Mouse (Mus musculus): ENCODE measurements around the gene Ifitm6. TPM values are rescaled to one million over a fixed set of nuclear protein-coding genes. Genes with fewer than 3 reads are reported as not detected.
"Not testable (repeated sequence)": the region's sequence is repeated elsewhere in the genome, so short reads cannot be mapped to it uniquely, and the experiment has no call there.

The Ifitm6 gene
- total RNA-seq, 2 experiments from 2014 or later: not detected

DNA sequence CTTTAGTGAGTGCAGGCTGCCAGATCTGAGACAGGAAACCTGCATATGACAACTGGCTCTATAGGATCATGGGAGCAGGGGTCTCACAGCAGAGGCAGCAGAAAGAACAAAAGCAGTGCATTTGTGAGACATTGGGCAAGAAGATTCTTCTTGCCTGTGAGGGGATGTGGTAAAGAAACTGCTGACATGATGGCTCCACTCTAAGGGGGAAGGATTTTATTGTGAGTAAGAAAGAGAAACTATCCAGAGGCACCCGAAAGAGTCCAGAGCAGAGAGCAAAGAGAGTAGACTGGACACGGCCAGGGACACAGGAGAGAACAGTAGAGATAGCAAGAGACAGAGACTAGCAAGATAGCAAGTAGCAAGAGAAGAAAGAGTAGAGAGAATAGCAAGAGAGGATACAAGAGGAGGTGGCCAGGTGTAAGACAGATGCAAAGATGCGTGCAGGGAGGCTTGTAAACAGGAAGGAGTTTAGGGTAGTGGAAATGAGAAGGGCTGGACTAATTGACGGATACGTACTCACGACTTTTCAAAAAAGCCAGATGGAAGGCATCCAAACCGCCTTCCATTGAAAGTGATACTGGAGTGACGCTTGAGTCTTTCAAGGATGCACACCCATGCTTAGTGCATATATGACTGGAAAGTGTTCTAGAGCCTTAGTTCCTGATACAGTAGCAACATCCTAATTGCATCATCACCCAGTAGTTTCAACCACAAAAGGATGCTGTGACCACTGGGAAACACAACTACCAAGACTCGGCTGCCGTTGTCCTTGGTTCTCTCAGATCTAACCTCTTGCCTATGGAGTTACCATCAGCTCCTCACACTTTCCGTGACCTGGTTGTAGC lies 18.6 kb downstream of the Ifitm6 start:
- DNase-seq: no peak
- no peak for TF ChIP-seq CTCF (IDR thresholded peaks at IDR 0.05)
- H3K4me3 ChIP-seq: no peak overlapping the region
- no peak overlapping the region for H3K27ac ChIP-seq
- intact Hi-C loops (cut with DNase I): no loop called here

GRCm38 (mm10) chr7:140997817-140998216 lies 19.9 kb downstream of the Ifitm6 start:
- Histone ChIP-seq H3K27ac (no peak overlapping the region), H3K4me3 (no peak overlapping the region)
- no peak for TF ChIP-seq CTCF (IDR thresholded peaks at IDR 0.05)
- DNase-seq: no peak
- intact Hi-C loops (cut with DNase I): no loop called here

- intact Hi-C loops (cut with DNase I): no loop called here
- Histone ChIP-seq H3K27ac (no peak overlapping the region), H3K4me3 (no peak overlapping the region)
- no peak for TF ChIP-seq CTCF (IDR thresholded peaks at IDR 0.05)
- no peak for DNase-seq
These were observed 26.5 kb downstream of the Ifitm6 start for GRCm38 (mm10) chr7:140991117-140991689.

DNA sequence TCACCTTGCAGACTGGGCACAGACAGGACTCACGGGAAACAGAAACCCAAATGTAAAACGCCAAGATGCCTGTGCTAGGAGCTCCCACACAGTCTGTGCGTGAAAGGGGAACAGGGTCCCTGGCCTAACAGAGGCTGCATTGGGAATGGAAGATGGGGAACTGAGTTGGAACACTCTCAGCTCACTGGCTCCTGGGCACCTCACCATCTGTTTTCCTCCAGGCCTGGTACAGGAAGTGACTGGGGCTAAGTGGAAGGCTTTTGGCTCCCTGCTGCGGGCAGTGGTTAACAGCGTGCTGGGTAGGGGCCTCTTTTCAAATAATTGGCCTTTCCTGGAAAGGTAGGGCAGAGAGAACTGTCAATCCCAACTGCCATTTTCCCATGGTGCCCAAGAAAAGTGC lies 27.1 kb downstream of the Ifitm6 start:
- no peak overlapping the region for H3K27ac ChIP-seq
- intact Hi-C loops (cut with DNase I): no loop called here
- no peak overlapping the region for H3K4me3 ChIP-seq
- DNase-seq: no peak
- no peak for TF ChIP-seq CTCF (IDR thresholded peaks at IDR 0.05)

DNA sequence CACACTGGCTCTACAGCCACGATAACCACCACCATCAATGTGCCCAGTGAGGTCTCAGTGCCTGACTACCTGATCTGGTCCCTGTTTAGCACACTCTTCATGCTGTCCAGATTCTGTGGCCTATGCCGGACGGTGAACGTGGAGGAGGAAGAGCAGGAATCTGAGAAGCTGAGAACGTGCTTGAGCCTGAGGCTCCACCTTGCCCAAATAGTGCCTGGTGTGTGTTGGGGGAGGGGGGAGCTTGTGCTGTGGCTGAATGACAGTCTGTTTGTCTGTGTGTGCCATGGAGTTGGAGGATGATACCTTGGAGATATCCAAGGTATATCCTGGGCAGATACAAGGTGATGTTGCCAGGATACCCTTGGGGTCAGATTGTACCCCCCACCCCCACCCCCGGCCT lies 27.5 kb downstream of the Ifitm6 start:
- intact Hi-C loops (cut with DNase I): no loop called here
- H3K4me3 ChIP-seq: no peak overlapping the region
- no peak for DNase-seq
- H3K27ac ChIP-seq: no peak overlapping the region
- no peak for TF ChIP-seq CTCF (IDR thresholded peaks at IDR 0.05)

DNA sequence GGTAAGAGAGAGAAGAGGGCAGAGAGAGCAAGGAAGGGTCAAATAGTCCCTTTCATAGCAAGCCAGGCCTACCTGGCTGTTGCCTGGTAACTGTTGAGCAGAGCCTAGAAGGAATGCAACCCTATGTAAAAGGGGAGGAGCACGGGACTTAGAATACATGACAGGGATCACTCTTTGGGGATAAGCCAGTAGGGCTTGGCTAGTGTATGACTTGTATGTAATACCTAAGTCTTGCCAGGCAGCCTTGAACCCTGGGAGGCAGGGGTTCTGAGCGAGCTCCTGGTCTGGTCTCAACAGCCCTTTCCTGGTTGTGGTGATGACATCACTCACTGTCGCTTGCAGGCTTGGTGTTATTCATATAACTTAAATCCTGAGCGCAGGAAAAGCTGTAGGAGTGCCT lies 28.7 kb downstream of the Ifitm6 start:
- Histone ChIP-seq H3K27ac (no peak overlapping the region), H3K4me3 (no peak overlapping the region)
- no peak for DNase-seq
- no peak for TF ChIP-seq CTCF (IDR thresholded peaks at IDR 0.05)
- intact Hi-C loops (cut with DNase I): no loop called here

DNA sequence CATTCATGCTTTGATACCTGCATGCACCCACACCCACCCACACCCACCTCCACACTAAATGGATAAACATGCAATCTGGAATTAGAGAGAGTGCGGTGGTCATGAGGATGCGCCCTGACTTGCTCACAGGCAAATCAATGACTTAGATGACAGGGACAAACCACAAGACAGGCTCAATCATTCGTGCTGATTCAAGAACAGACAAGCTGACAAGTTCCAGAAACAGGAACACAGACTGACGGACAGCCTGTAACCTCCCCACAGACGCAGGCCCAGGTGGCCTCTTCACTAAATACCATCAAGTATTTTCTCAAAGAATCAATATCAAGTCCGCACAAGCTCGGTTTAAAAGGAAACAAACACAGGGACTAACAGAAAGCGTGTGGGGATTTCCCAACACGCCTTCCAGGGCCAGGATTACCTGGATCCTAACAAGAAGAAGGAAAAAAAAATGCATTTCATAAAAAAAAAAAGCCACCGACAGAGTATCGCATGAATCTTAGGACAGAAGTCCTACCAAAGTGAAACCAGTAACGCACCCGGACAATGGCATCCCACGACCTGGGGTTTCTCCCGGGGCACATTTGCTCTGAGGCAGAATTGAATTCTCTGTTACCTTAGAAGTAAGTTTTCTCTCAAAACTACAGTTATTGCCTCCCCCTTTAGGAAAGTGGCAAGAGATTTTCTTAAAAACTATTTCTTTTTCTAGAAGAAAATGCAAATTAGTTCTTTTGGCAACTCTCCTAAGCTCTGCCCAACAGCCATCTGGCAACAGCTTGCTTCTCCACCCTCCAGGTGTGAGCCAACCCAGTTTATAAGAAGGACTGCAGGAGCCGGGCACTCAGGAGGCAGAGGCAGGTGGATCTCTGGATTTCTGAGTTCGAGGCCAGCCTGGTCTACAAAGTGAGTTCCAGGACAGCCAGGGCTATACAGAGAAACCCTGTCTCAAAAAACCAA lies 30.3 kb downstream of the Ifitm6 start:
- Histone ChIP-seq H3K4me3 (no peak overlapping the region), H3K27ac (no peak overlapping the region)
- intact Hi-C loops (cut with DNase I): no loop called here
- no peak for DNase-seq
- TF ChIP-seq CTCF (IDR thresholded peaks at IDR 0.05): no peak

DNA sequence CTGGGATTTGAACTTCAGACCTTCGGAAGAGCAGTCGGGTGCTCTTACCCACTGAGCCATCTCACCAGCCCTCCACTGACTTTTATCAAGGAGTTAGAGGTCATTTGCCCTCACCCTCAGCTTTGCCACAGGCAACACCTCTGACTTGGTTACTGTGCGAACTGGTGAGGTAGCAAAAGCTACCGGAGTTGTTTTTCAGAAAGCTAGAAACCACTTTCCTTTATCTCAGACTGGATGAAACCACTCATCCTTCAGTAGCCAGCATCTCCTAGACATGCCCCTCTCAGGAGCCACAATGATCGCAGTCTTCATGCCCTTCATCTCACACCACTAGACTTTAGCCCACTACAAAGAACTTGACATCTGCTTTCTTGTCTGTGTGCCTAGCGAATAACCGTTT lies 34.8 kb downstream of the Ifitm6 start:
- intact Hi-C loops (cut with DNase I): no loop called here
- no peak for DNase-seq
- H3K27ac ChIP-seq: no peak overlapping the region
- H3K4me3 ChIP-seq: no peak overlapping the region
- no peak for TF ChIP-seq CTCF (IDR thresholded peaks at IDR 0.05)

DNA sequence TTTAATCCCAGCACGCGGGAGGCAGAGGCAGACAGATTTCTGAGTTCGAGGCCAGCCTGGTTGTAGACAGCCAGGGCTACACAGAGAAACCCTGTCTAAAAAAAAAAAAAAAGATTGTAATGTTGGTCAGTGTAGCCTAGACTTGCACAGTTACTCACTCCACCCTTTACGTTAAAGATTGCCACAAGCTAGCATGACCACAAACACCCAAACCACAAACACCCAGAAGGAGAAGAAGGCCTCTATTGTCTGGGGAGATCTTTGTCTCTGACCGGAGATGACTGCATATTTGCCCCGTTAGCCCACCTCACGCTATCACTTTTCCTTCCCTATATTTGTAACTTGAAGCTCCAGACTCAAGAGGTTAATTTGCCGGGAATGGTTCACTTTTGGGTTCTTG lies 36.0 kb downstream of the Ifitm6 start:
- DNase-seq: no peak
- no peak overlapping the region for H3K4me3 ChIP-seq
- TF ChIP-seq CTCF (IDR thresholded peaks at IDR 0.05): no peak
- H3K27ac ChIP-seq: no peak overlapping the region
- intact Hi-C loops (cut with DNase I): no loop called here

- intact Hi-C loops (cut with DNase I); H3K4me3 ChIP-seq; DNase-seq; H3K27ac ChIP-seq: not testable (repeated sequence)
These were observed 41.0 kb downstream of the Ifitm6 start for GRCm38 (mm10) chr7:140976720-140977119.

DNA sequence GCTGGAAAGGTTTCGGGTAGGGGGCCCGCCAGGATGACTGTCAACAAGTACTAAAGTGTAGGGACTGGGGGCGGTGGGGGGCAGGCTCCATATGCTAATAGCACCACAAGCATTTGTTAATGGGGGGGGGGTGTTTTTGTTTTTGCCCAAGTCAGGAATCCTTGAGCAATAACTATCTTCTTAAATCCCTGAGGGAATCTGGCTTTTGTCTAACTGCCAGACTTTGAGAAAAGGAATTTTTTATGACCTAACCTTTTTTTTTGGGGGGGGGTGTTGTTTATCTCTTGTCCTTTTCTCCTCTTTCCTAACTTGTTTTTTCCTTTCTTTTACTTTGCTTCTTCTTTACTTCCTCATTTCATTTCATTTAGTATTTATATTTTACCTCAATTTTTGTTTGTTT lies 42.3 kb downstream of the Ifitm6 start:
- TF ChIP-seq CTCF (IDR thresholded peaks at IDR 0.05): no peak
- intact Hi-C loops (cut with DNase I): no loop called here

DNA sequence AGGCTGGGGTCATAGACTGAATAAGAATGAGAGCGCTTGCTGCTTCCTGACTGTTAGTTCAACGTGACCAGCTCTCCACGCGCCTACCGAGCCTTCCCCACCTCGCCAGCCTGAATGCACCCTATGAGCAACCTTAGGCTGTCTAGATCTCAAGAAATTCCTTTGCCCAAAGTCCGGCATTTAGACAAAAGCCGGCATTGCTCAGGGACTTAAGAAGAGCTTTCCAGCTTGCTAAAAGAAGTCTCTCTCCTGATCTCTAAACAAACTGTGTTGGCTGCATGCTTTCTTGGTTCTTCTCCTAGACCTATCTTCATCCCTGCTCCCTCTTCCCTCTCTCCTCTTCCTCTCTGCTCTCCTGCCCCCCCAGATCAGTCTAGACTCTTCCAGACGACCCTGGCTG lies 42.8 kb downstream of the Ifitm6 start:
- no peak for TF ChIP-seq CTCF (IDR thresholded peaks at IDR 0.05)

More for the DNA sequence above, 42.3 kb downstream of the Ifitm6 start:
- DNase-seq: no peak
- Histone ChIP-seq H3K27ac (no peak overlapping the region; the same call in 1 of the 2 replicates), H3K4me3 (no peak overlapping the region)

More for the DNA sequence above, 42.8 kb downstream of the Ifitm6 start:
- no peak for DNase-seq
- Histone ChIP-seq H3K27ac (peak overlapping the region; percentile 43), H3K4me3 (no peak overlapping the region)
- intact Hi-C loops (cut with DNase I): no loop called here

Measured in gastrocnemius, adult 2 months (tissue).